Mouse (Mus musculus): Measurements from ENCODE around the gene Chd3.
A peak's percentile ranks its signal among the peaks of the same experiment; 100 is the strongest.
"Not testable (repeated sequence)": the region's sequence is repeated elsewhere in the genome, so short reads cannot be mapped to it uniquely, and the experiment has no call there.

The Chd3 gene

DNA sequence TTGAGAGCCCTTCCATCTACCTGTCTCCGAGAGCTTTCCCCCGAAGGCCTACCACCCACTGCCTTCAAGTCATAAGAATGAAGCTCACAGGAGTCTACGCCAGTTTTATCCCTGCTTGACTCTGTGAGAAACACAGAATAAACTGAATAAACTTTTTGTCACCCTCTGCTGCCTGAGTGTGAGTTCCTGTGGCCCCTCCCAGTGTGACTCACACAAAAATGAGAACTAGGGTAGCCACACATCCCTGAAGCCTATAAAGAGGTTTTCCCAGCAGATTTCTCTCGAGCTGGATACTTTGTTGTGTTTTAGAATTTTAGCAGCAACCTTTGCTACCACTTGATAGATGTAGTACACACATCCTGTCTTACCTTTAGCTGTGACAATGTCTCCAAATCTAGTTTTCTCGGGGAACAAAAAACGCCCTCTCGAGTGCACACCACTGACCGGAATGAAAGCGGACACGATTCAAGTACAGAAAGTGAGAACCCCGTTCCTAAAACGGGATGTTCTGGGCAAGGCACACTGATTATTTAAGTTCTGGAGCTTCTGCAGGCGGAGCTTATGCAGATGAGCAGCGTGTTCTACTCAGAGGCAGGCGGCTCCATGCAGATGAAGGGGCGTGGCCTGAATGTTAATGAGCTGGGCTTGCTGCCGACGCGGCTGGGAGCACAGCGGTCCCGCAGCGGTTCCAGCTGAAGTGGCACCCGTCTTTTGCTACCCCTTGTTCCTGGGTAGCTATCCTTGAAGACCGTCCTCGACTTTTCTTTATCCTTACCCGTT lies 43.4 kb downstream of the Chd3 start, which contains the start of gene Kcnab3:
TSS of gene Kcnab3 (plus strand) at position 631 of the 780 bp plus-strand sequence.
- peak; percentile 94 for DNase-seq (ENCODE audit: low read depth, low spot score)

DNA sequence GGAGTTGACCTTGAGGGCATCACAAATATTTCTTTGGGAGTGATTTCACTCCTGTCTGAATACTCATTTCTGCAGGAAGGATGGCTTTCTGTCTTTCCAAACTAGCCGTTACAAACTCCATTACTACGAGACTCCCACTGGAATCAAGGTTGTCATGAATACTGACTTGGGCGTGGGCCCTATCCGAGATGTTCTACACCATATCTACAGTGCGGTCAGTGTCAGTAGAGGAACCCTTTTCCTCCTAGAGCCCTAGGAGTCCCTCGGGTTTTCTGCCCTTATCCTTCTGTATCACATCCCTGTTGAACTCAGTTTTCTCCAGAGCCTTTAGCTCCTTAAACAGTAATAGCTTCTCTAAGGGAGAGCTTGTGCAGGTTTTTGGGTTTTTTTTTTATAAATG lies 44.5 kb downstream of the Chd3 start:
- DNase-seq (ENCODE audit: low read depth, low spot score) = no peak

DNA sequence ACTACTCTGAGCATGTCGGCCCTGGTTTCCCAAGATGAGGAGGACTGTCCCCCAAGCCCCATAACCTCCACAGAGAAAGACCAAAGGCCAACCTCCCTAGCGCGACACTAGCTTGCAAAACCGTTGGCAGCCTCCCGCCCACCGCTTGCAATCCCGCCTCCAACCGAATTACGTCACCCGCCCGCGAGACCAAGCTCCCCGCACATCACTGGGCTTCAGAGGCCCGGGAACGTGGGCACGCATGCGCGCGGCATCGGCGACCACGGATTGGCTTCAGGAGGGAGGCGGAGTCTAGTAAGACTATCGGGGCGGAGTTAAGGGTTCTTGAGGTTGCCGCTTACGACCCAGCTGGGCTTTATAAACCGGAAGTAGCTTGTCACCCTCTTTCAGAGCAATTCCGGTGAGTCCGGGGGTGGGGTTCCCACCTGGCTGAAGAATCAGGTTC lies 45.5 kb downstream of the Chd3 start, which contains the start of the genes Cntrob and Trappc1:
TSS of gene Cntrob (minus strand) at position 109 of the 445 bp plus-strand sequence.
TSS of gene Trappc1 (plus strand) at position 314 of the 445 bp plus-strand sequence.
- peak; percentile 100 for DNase-seq (ENCODE audit: low read depth, low spot score)

DNA sequence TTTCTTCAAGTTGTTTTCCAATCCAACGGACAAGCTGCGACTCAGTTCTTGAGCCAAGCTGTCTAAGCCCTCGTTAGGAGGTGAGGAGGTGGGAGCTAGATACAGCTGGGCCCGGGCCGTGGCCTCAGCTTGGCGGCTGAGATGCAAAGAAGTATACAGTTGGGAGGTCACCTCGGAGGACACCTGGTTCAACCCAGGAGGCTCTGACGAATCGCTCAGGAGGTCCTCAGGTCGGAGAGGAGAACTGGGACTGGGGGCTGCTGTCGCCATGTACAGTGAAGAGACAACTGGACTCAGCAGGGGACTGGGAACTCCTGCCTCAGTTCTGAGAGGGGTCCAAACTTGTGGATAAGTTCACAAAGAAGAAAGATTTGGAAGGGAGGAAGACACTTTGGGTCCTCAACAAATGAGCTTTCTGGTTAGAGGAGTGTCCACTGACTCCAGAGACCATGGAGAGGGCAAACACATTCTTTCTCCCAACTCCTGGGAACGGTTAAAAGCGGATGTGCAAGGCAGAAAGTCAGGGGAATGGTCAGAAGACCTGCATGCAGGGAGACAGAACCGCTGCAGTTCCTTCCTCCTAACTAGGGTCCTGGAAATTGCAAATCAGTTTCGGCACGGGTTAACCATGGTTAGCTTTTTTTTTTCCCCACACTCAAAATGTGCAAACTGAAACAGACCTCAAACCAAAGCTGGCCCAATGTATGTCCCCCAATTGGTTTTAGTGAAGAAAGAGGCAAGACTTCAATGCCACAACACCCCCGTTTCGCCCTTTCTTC lies 46.3 kb downstream of the Chd3 start:
- DNase-seq (ENCODE audit: low read depth, low spot score) = no peak

DNA sequence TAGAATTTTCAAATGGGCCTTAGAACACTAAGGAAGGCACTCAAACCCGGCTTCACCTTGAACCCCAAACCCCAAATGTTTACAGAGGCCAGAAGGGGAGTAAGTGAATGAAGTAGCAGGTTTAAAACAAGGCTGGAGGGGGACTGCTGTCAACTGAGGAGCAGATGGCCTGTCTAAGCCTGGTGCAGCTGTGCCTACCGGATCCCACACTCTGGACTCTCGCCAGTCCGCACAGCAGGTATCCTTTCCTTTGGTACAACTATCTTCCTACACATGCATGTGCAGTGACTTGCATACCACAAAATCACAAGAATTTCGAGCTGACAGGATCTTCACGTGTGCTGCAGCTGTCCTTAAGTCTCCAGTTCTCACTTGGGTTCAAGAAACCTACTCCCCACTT lies 47.2 kb downstream of the Chd3 start:
- no peak for DNase-seq (ENCODE audit: low read depth, low spot score)

DNA sequence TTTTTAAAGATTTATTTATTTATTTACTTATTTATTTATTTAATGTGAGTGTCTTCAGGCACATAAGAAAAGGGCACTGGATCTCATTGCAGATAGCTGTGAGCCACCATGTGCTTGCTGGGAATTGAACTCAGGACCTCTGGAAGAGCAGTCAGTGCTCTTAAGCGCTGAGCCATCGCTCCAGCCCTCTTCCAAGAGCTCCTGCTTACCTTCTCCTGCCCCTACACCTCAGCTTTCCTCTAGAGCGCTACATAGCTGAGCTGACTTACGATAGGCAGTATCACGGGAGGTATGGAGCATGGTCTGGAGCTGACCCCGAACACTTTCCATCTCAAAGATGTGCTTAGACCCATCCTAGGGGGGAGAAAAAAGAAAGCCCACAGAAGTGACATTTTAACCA lies 47.6 kb downstream of the Chd3 start:
- DNase-seq (ENCODE audit: low read depth, low spot score) = no peak

DNA sequence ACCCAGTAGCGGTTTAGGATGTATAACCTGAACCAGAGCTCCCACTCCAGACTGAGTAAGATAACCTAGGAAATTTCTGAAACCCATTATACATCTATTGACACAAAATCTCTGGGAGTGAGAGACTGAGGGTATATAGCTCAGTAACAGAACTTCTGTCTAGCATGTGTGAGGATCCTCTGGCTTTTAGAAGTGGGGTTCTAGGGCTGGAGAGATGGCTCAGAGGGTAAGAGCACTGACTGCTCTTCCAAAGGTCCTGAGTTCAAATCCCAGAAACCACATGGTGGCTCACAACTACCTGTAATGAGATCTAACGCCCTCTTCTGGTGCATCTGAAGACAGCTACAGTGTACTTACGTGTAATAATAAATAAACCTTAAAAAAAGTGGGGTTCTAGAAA lies 51.2 kb downstream of the Chd3 start:
- not testable (repeated sequence) for DNase-seq (ENCODE audit: low read depth, low spot score)

DNA sequence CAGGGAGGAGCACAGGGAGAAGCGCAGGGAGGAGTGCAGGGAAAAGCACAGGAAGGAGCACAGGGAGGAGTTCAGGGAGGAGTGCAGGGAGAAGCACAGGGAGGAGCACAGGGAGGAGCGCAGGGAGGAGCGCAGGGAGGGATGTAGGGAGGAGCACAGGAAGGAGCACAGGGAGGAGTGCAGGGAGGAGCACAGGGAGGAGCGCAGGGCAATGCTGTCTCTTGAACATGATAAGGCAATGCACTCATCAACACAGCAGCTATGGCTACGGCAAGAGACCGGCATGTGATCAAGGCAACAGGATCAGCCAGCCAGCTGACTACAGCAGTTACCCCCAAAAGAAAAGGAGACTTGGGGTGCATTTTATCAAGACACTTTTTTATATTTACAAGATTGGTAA lies 52.8 kb downstream of the Chd3 start:
- no peak for DNase-seq (ENCODE audit: low read depth, low spot score)

DNA sequence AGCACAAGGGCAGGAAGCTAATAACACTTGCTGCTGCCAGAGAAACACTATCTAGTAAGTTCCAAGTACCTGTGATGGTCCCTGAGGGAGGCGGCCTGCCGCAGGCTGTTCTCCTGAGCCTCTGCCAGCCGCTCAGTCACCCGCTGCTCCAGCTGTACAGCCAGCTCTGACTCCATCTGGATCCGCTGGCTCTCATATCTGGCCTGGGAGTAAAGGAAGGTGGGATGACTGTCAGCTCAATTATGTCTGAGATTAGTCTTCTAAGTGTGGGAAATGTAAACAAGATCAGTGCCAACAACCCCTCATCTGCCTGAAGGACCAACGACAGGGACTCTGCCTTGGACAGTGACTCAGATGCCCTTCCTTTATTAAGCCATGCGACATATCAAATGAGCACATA lies 57.9 kb downstream of the Chd3 start:
- no peak for DNase-seq (ENCODE audit: low read depth, low spot score)

DNA sequence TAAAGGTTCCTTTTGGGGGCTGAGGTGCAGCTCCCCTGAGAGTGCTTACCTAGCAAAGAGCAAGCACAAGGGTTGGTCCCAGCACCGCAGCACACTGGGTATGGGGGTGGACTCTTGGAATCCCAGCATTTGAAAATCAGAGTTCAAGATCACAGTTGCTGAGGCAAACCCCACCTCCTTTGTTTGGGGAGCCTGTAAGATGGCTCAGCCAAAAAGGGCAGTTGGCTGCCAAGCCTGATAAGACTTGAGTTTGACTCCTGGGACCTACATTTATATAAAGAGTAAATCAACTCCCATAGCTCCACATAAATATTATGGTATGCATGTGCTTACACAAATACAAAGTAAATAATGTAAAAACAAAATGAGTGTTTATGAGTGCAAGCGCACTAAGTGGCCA lies 63.2 kb downstream of the Chd3 start:
- no peak for DNase-seq (ENCODE audit: low read depth, low spot score)

DNA sequence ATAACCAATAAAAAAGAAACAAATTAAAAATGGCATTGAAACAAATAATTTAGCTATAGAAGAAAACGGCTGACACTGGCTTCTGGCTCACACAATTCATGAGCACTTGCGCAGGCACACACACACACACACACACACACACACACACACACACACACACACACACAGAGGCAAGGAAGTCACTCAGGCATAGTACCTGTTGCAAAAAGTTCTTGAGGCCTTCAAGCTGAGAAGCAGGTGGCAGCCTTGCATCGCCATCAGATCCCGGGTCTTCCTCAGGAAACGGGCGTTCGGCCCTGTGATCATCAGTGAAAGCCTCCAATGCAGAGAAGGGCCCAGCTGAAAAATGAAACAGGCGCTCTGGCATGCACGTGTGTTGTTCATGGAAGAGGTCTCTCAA lies 63.9 kb downstream of the Chd3 start:
- DNase-seq (ENCODE audit: low read depth, low spot score) = no peak

DNA sequence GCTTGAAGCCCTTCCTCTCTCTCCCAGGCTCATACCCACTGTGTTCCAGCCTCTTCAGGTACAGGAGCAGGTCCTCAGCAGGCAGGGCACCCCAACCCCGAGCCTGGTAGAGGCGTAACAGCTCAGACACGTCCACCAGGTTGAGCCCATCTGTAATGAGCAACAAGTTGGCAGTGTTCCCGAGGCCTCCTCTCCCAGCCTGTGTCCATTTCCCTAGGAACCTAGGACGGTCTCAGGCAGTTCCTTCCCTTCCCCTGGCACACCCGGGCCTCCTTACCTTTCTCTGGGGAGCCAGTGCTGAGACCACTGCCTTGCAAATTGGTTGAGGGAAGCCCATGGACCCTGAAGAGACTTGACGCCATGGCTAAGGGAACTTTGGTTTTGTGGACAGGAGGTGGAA lies 66.4 kb downstream of the Chd3 start:
- no peak for DNase-seq (ENCODE audit: low read depth, low spot score)

DNA sequence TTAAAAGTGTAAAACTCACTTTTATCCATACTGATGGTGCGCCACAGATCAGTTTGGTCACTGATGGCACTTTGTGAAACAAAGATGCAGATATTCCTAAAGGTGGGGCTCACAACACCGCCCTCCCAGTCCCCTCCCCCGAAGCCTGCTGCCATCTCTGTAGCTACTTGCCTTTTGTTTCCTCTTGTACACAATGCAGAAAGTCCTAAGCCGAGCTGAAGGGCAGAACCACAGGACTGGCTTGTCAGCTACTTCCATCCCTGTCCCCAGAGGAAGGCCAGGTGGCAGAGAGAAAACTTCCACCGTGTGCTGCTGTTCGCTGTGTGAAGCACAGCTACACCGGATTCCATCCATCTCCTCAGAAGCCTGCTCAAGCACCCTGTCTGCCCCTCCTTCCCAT lies 71.0 kb downstream of the Chd3 start:
- peak; percentile 54 for DNase-seq (ENCODE audit: low read depth, low spot score)

DNA sequence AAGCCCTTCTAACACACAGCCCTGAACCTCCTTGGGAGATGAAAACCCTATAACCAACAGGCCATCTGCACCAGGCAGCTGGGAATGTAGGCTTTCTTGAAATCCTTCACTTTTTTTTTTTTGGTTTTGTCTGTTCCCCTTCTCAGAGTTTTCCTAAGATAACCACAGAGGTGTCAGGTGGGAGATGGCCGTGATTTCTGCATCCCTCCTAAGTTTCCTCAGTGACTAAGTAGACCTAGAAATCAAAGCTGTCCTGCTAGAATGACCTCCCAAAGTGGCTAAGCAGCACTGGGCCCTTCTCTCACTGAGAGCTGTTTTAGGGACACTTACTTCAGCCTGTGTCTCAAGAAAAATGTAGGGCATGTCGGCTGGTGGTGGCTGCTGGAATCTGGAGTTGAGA lies 71.4 kb downstream of the Chd3 start:
- DNase-seq (ENCODE audit: low read depth, low spot score) = no peak

DNA sequence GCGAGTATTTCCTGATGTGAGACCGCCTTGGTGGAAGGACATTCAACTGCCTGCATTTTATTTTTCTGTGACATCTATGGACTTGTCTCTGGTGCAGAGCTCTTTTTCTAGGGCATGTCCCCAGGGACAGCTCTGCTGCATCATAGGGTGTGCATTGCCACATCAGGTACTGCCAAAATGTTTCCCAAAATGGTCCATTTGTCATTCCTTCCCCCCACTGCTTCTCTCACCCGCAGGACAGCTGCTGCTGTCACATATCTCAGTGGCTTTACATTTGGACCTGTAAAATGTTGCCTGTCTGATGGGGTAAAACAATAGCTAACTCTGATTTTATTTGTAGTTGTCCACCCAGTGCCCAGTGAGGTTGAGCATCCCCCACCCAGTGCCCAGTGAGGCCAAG lies 73.9 kb downstream of the Chd3 start:
- DNase-seq (ENCODE audit: low read depth, low spot score) = no peak

All from ES-CJ7 (cell line).